Mouse (Mus musculus) hindbrain, embryonic 10.5 days (tissue): ENCODE data around the gene Ndufs2. TPM values are rescaled to one million over a fixed set of nuclear protein-coding genes. Genes with fewer than 3 reads are reported as not detected.

Source experiments
- DNase-seq: peaks from one replicate; pipeline ENCODE4 v3.0.0-alpha.2; 2017; ENCODE audit warnings: low spot score
- H3K27ac ChIP-seq: fragments of 300-500 bp; sonication (generic); 2 replicates; pipeline ENCODE4 v1.5.1; 2016; ENCODE audit warnings: mild to moderate bottlenecking, moderate library complexity
- H3K27me3 ChIP-seq: fragments of 300-500 bp; sonication (generic); 2 replicates; pipeline ENCODE4 v1.6.1; 2016; ENCODE audit warnings: mild to moderate bottlenecking; ENCODE audit not compliant: poor library complexity, insufficient read depth, severe bottlenecking
- H3K36me3 ChIP-seq: fragments of 300-500 bp; sonication (generic); 2 replicates; pipeline ENCODE4 v1.6.1; 2016; ENCODE audit warnings: mild to moderate bottlenecking, moderate library complexity
- H3K4me1 ChIP-seq: fragments of 300-500 bp; sonication (generic); replicated peaks from 2 replicates; pipeline ENCODE4 v1.6.1; 2016; ENCODE audit warnings: mild to moderate bottlenecking
- H3K4me3 ChIP-seq: fragments of 300-500 bp; sonication (generic); 2 replicates; pipeline ENCODE4 v1.5.1; 2016; ENCODE audit warnings: mild to moderate bottlenecking, moderate library complexity
- H3K9me3 ChIP-seq: fragments of 300-500 bp; sonication (generic); 2 replicates; pipeline ENCODE4 v1.6.1; 2016; ENCODE audit warnings: mild to moderate bottlenecking, moderate library complexity
- WGBS: fragments of 180-500 bp; shearing (Covaris S2); methylation state at CpG from one replicate; pipeline ENCODE4 v1.1.7; 2016; 5-methylcytosine and 5-hydroxymethylcytosine counted together
- polyA plus RNA-seq: library from polyadenylated mRNA; unstranded; fragments of >200 nt; fragmentation: Nextera tagmentation; extraction: Ambion mirVana; gene quantifications from 2 replicates; pipeline ENCODE4 v1.2.1, GENCODE M21; 2016

Ndufs2 gene
- polyA plus RNA-seq, 1 experiment from 2014 or later = 250 TPM

DNA sequence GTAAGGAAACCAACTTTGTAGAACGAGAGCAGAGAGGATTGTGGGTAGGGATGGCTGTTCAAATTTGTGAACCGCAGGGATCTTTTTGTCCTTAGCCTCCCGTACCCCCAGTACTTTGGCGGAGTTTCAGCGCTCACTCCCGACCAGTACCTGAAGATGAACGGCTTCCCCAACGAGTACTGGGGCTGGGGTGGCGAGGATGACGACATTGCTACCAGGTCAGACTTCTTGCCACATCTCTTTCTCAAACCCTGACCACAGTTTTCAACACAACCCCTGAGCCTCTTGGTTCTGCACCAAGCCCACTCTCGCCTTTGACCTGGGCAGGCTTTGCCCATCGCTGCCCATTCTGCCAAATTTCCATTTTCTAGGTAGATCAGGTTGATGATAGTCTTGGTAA is 23.0 kb upstream of the Ndufs2 start:
- peaks cover 22% of the 10 kb centered on the region for H3K4me1 ChIP-seq
- H3K4me3 ChIP-seq = no peak overlapping the region
- H3K9me3 ChIP-seq = no peaks in the 10 kb centered on the region
- DNase-seq = no peak
- H3K27me3 ChIP-seq = no peaks in the 10 kb centered on the region
- no peak overlapping the region for H3K27ac ChIP-seq
- 93% methylated on average over 12 of the region's 12 CpGs for WGBS
- peaks cover 76% of the 10 kb centered on the region for H3K36me3 ChIP-seq

DNA sequence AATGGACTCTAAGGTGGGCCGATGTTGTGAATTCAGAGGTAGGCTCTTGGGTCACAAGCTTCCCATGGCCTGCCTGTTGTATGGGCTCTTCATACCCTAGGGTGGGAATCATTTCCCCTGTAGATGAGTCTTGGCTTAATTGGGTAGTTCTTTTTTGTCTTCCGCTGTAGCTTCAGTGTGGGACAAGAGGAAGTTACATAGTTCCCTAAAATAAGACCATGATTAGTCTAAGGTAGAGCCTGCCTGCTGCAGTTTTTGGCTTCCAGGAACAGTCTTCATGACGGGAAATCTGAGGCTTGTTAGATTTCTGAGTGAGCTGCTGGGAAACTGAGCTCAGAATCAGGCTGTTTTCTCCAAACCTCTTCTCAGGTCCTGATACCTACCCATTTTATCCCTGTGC is 20.9 kb upstream of the Ndufs2 start:
- no peak overlapping the region for H3K27ac ChIP-seq
- H3K9me3 ChIP-seq = no peaks in the 10 kb centered on the region
- H3K4me1 ChIP-seq = peaks cover 22% of the 10 kb centered on the region
- DNase-seq = no peak
- 90% methylated on average over 3 of the region's 3 CpGs for WGBS
- no peaks in the 10 kb centered on the region for H3K27me3 ChIP-seq
- peak overlapping the region; percentile 63; the same call in 1 of the 2 replicates for H3K4me3 ChIP-seq
- peaks cover 55% of the 10 kb centered on the region for H3K36me3 ChIP-seq

DNA sequence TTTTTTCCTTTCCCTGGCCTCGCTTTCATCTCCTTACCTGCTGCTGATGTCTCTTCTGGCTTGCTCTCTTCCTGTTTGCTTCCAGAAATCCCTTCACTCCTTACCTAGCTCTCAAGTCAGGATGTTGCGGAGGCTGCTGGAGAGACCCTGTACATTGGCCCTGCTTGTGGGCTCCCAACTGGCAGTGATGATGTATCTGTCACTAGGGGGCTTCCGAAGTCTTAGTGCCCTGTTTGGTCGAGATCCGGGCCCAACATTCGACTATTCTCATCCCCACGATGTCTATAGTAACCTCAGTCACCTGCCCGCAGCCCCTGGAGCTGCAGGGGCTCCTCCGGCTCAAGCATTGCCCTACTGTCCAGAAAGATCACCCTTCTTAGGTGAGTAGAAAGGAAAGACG is 20.4 kb upstream of the Ndufs2 start:
- DNase-seq = no peak
- Histone ChIP-seq H3K4me1 (peaks cover 22% of the 10 kb centered on the region), H3K27ac (no peak overlapping the region), H3K4me3 (peak overlapping the region; percentile 63), H3K27me3 (no peaks in the 10 kb centered on the region), H3K9me3 (no peaks in the 10 kb centered on the region), H3K36me3 (peaks cover 51% of the 10 kb centered on the region)
- WGBS = 71% methylated on average over 10 of the region's 10 CpGs

DNA sequence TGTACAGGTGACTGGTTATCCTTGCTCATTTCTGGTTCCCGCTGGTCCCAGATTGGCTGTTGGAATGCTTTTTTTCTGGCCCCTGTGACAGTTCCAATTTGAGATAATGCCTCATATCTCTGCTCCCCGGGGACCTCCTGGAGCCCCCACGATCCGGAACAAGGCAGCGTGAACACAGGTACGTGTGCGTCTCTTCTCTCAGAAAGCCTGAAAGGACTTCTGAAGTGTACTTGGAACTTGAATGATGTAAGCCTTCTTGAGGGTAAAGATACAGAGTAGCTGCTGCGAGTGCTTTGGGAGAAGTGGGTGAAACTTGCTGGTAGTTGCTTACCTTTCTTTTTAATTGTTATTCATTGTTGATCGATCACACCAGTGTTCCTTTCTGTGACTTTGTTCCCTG is 20.0 kb upstream of the Ndufs2 start:
- Histone ChIP-seq H3K27me3 (no peaks in the 10 kb centered on the region), H3K27ac (no peak overlapping the region), H3K36me3 (peaks cover 46% of the 10 kb centered on the region), H3K4me1 (peaks cover 22% of the 10 kb centered on the region), H3K4me3 (peak overlapping the region; percentile 63), H3K9me3 (no peaks in the 10 kb centered on the region)
- DNase-seq = no peak
- 62% methylated on average over 9 of the region's 9 CpGs for WGBS

DNA sequence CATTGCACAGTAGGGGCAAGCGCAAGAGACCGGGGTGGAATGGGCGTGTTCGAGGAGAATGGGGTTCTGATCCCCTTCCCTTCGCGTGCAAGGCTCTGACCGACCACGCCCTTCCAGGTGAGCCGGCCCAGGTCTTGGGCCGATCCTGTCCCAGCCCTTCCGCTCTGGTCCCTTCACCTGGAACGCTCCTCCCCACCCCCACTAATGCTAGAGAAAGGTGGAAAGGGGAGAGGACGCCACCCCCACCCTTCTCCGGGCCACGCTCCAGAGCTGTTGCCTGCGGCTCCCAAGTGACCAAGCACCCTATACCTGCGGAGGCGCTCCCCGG is 19.3 kb upstream of the Ndufs2 start:
- Histone ChIP-seq H3K27ac (peak overlapping the region; percentile 84), H3K9me3 (no peaks in the 10 kb centered on the region), H3K4me3 (peak overlapping the region; percentile 63), H3K4me1 (peaks cover 22% of the 10 kb centered on the region), H3K36me3 (peaks cover 40% of the 10 kb centered on the region), H3K27me3 (no peaks in the 10 kb centered on the region)
- DNase-seq = no peak
- WGBS = under 1% methylated on average over 19 of the region's 19 CpGs

DNA sequence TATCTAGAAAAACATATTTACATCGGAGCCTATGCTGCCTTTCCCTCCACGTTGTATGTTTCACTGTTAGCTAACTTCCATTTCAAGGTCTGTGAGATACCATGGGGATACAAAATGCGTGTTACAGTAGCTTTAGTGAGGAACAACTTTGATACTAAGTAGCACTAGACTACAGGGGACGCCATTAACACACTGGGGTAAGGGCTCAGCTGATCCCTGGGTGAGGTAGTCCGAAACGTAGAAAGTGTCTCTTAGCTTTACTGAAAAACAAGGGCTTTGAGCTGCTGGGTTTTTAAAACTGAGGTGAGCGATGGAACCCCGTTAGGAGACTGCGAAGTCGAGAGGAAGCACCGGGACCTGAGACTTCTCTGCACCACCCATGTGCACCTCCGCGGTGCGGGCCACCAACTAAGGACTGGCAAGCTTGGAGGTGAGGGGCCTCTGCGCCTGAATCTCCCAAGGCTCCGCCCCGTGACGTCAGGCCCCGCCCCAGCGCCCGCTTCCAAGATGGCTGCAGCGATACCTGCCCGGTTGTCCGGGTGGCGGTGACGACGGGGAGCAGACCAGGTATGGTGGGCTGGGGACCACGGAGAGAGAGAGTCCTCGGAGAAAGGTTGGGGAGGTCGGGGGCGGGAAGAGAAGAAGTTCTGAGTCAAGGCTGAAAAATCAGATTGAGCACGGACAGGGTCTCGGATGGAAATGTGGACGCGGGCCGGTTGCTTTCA is 18.8 kb upstream of the Ndufs2 start, which contains the start of gene B4galt3:
TSS of gene B4galt3 (plus strand) at position 481 of the 725 bp plus-strand sequence.
- peak; percentile 95 for DNase-seq
- H3K27me3 ChIP-seq = no peaks in the 10 kb centered on the region
- H3K9me3 ChIP-seq = no peaks in the 10 kb centered on the region
- peaks cover 35% of the 10 kb centered on the region for H3K36me3 ChIP-seq
- H3K4me1 ChIP-seq = peaks cover 22% of the 10 kb centered on the region
- 3% methylated on average over 36 of the region's 36 CpGs for WGBS
- peak within 1 kb of the TSS; percentile 84 for H3K27ac ChIP-seq
- H3K4me3 ChIP-seq = peak within 1 kb of the TSS; percentile 63

DNA sequence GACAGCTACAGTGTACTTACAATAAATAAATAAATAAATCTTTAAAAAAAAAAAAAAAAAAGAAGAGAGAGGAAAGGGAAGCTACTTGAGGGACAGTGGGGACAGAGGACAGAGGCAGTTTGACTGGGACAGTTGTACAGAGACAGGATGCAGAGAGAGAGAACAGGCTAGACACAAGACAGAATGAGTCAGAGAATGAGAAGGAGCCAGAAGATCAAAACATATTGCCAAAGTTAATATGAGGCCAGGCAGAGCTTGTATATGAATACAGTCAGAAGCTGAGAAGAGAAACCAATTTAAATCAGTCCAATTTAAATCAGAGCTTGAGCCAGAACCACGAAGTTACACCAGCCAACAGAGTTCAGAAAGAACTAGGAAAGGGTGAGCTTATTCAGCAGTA is 17.2 kb upstream of the Ndufs2 start:
- no peak for DNase-seq
- H3K36me3 ChIP-seq = peaks cover 18% of the 10 kb centered on the region
- no peaks in the 10 kb centered on the region for H3K27me3 ChIP-seq
- no peaks in the 10 kb centered on the region for H3K9me3 ChIP-seq
- peaks cover 26% of the 10 kb centered on the region for H3K4me1 ChIP-seq
- H3K4me3 ChIP-seq = no peak overlapping the region
- 62% methylated on average over 1 of the region's 1 CpGs for WGBS
- no peak overlapping the region for H3K27ac ChIP-seq

DNA sequence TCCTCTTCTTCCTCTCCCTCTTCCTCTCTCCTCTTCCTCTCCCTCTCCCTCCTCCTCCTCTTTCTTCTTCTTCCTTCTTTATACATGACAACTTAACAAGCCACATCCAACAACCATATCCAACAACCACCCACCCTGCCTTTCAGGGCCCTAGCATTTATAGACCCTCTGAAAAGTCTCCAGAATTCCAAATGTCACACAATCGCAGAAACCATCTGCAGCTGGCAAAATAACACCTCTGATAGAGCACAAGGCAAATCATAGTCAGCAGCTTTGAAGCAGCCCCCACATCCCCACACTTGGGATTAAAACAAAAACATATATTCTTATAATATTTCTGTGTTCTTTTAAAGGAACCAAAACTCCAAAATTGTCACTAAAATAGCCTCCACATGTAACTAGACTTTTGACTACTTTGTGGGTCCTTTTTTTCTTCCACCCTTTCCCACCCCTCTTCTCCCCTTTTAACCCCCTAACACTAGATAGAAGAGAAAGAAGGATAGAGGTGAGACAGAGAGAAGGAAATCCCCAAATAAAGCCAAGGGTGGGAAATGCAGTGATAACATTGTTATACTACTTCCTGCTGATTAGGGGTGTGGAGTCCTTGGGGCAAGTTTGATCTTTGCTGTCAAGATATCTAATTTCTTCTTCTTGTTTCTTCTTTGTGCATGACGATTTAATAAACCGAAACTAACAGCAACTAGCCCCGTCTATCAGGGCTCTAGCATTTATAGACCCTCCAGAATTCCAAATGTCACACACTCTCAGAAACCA is 15.0 kb upstream of the Ndufs2 start:
- H3K9me3 ChIP-seq = no peaks in the 10 kb centered on the region
- H3K27ac ChIP-seq = no peak overlapping the region
- WGBS = 85% methylated on average over 4 of the region's 4 CpGs
- no peaks in the 10 kb centered on the region for H3K27me3 ChIP-seq
- no peak overlapping the region for H3K4me3 ChIP-seq
- DNase-seq = no peak
- H3K36me3 ChIP-seq = no peaks in the 10 kb centered on the region
- peaks cover 31% of the 10 kb centered on the region for H3K4me1 ChIP-seq

DNA sequence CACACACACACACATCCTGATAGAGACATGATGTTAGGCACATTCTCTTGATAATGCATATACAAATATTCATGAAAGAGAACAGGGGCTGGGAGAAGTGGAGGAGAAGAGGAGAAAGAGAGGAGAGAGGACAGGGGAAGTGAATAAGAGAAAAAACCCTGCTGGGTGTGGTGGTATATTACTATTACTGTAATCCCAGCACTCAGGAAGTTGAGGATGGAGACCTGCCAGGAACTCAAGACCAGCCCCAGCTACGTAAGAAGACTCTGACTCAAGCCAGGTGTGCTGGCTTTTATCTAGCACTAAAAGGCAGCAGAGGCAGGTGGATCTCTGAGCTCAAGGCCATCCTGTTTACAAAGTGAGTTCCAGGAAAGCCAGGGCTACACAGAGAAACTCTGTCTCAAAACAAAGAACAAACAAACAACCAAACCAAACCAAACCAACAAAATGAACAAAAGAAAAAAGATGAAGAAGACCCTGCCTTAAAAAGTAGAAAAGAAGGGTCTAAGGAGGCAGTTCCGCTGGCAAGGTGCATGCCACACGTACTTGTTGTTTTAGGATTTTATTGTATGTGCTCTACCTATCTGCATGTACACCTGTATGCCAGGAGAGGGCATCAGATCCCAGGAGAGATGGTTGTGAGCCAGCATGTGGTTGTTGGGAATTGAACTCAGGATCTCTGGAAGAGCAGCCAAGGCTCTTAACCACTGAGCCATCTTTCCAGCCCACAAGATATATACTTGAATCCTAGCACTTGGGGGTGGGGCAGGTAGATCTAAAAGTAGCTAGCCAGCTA is 12.7 kb upstream of the Ndufs2 start:
- Histone ChIP-seq H3K27ac (peak overlapping the region; percentile 40; the same call in 1 of the 2 replicates), H3K4me3 (peak overlapping the region; percentile 41; the same call in 1 of the 2 replicates), H3K9me3 (no peaks in the 10 kb centered on the region), H3K4me1 (peaks cover 16% of the 10 kb centered on the region), H3K36me3 (peaks cover 5% of the 10 kb centered on the region), H3K27me3 (no peaks in the 10 kb centered on the region)
- DNase-seq = no peak
- 84% methylated on average over 3 of the region's 3 CpGs for WGBS

DNA sequence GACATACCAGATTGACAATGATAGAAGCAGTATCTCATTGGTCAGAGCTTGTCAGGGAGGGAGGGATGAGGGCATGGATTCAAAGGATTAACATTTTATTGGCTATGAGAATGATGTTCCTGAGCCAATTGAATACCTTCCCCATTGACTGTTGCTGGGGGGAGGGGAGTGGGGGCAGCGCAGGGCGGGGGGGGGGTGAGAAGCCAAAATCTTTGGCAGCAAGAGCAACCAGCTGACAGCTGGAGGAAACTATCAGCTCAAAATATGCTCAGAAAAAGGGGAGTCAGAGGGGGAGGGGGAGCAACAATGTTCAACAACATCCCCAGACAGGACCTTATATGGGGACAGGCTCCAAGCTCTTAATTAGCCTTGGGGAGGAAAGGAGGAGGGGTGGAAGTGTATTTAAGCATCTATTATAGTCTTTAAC is 12.0 kb upstream of the Ndufs2 start:
- H3K9me3 ChIP-seq = no peaks in the 10 kb centered on the region
- peak overlapping the region; percentile 76 for H3K27ac ChIP-seq
- peak overlapping the region; percentile 41 for H3K4me3 ChIP-seq
- DNase-seq = peak; percentile 49
- H3K27me3 ChIP-seq = no peaks in the 10 kb centered on the region
- peaks cover 11% of the 10 kb centered on the region for H3K36me3 ChIP-seq
- H3K4me1 ChIP-seq = peaks cover 16% of the 10 kb centered on the region
- 2% methylated on average over 2 of the region's 2 CpGs for WGBS

DNA sequence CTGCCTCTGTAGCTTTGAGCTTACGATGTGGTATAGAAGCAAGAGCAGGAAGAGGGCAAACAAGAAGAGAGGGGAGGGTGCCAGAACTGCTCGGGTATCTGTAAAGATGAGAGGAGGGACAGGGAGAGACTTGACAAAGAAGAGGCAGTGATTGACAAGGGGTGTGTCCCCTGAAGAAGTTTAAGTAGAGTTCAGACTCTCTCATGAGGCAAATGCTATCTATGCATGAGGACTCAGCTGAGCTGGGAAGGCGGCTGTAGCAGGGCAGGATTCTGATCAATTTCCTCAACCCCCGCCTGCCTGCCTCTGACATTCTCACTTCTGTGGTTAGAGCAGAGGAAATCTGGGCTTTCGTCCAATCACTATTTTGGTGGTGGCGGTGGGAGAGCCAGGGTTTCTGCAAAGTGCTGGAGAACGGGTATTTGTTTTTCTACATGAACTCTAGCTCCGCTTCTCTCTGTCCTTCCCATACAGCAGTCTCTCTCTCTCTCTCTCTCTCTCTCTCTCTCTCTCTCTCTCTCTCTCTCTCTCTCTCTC is 11.5 kb upstream of the Ndufs2 start:
- peaks cover 16% of the 10 kb centered on the region for H3K4me1 ChIP-seq
- H3K9me3 ChIP-seq = no peaks in the 10 kb centered on the region
- peak overlapping the region; percentile 76 for H3K27ac ChIP-seq
- 9% methylated on average over 8 of the region's 8 CpGs for WGBS
- no peaks in the 10 kb centered on the region for H3K27me3 ChIP-seq
- DNase-seq = peak; percentile 36
- H3K36me3 ChIP-seq = peaks cover 16% of the 10 kb centered on the region
- peak overlapping the region; percentile 41 for H3K4me3 ChIP-seq

DNA sequence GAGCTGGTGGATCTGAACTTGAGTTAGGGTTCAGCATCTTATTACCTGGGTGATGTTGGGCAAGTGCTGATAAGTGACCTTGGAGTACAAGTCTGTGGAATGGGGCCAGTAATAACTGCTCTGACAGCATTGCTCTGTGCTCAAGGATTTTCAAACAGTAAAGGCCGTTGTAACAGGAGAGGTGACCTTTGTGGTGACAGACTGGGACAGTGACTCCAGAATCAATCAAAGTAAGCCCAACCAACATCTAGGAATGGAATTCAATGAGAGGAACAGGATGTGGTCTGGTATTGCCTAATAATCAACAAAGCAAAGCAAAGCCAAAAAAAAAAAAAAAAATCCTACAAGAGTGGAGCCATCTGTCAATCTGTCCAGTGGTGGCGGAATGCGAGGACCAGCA is 9.1 kb upstream of the Ndufs2 start:
- H3K27ac ChIP-seq = no peak overlapping the region
- 86% methylated on average over 3 of the region's 3 CpGs for WGBS
- peaks cover 16% of the 10 kb centered on the region for H3K4me1 ChIP-seq
- H3K27me3 ChIP-seq = no peaks in the 10 kb centered on the region
- peaks cover 29% of the 10 kb centered on the region for H3K36me3 ChIP-seq
- no peaks in the 10 kb centered on the region for H3K9me3 ChIP-seq
- no peak for DNase-seq
- H3K4me3 ChIP-seq = no peak overlapping the region
